Comparison of ENCODE assay signal across 17 mouse cellular contexts in the genomic region with DNA sequence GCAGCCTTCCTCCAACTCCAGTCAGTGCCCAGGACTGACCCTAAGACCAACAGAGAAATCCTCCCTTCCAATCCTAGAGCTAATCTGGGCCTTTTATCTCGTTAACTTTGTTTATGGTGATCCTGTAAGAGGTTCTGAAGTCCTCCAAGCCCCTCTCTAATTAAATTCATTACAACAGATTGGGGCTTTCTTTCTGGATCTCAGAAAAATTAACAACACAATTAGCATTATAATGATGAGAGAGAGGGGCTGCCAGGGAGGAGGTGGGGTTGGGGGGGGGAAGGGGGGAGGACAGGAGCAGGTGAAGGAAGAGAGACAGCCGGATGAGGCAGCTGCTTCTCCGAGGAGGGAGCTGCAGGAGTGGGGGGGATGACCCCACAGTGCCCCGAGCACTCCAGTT. TPM values are rescaled to one million over a fixed set of nuclear protein-coding genes. Genes with fewer than 3 reads are reported as not detected.
DNase-seq lines count a peak whose midpoint lies in the region; ATAC-seq lines count a peak whose summit lies in the region.
"Had no signal": no experiment of that assay in that cellular context is flagged by ENCODE, and none has a peak within 500 bp of the region (broad histone marks: within the 10 kb centered on the region; RNA-seq: fewer than 3 reads in every experiment).

No protein-coding gene starts in this region.

- 5% methylated on average over 4 of the region's 4 CpGs for WGBS in forebrain, embryonic 13.5 days
- WGBS in forebrain, embryonic 10.5 days = 13% methylated on average over 4 of the region's 4 CpGs
- WGBS in midbrain, embryonic 13.5 days = 4% methylated on average over 4 of the region's 4 CpGs
- WGBS in midbrain, embryonic 16.5 days = 6% methylated on average over 4 of the region's 4 CpGs
- WGBS in hindbrain, embryonic 13.5 days = 9% methylated on average over 4 of the region's 4 CpGs

- no peak overlapping the region for H3K9ac ChIP-seq in forebrain, embryonic 13.5 days
- H3K9ac ChIP-seq in midbrain, embryonic 13.5 days (replicated peaks) = 0 out of 2 replicates have a peak overlapping the region, but pooled peaks have one; percentile 3
- H3K9ac ChIP-seq in midbrain, embryonic 16.5 days (ENCODE audit: low read depth, low read length) = no peak overlapping the region
- H3K9ac ChIP-seq in hindbrain, embryonic 13.5 days = peak overlapping the region; percentile 49; the same call in 1 of the 2 replicates
- H3K9ac ChIP-seq: heart, embryonic 15.5 days; intestine, embryonic 15.5 days; kidney, embryonic 15.5 days had no signal

- ATAC-seq in forebrain, embryonic 13.5 days = no peak
- no peak for ATAC-seq in midbrain, embryonic 13.5 days
- no peak for ATAC-seq in midbrain, embryonic 16.5 days
- no peak for ATAC-seq in hindbrain, embryonic 13.5 days (ENCODE audit: low FRiP score)
- ATAC-seq: intestine, embryonic 15.5 days had no signal

- H3K36me3 ChIP-seq in forebrain, embryonic 13.5 days (ENCODE audit: poor library complexity, severe bottlenecking) = no peaks in the 10 kb centered on the region
- no peaks in the 10 kb centered on the region for H3K36me3 ChIP-seq in forebrain, embryonic 10.5 days (replicated peaks)
- no peaks in the 10 kb centered on the region for H3K36me3 ChIP-seq in midbrain, embryonic 13.5 days
- no peaks in the 10 kb centered on the region for H3K36me3 ChIP-seq in midbrain, embryonic 16.5 days (ENCODE audit: control insufficient read depth, insufficient read depth, low read length)
- H3K36me3 ChIP-seq in hindbrain, embryonic 13.5 days = no peaks in the 10 kb centered on the region
- H3K36me3 ChIP-seq: heart, embryonic 15.5 days; intestine, embryonic 15.5 days; kidney, embryonic 15.5 days had no signal

- no peak overlapping the region for H3K4me3 ChIP-seq in forebrain, embryonic 13.5 days
- H3K4me3 ChIP-seq in forebrain, embryonic 10.5 days = no peak overlapping the region
- no peak overlapping the region for H3K4me3 ChIP-seq in midbrain, embryonic 13.5 days (replicated peaks)
- H3K4me3 ChIP-seq in midbrain, embryonic 16.5 days (ENCODE audit: low read depth, low read length) = no peak overlapping the region
- H3K4me3 ChIP-seq in hindbrain, embryonic 13.5 days = no peak overlapping the region
- H3K4me3 ChIP-seq: heart, embryonic 15.5 days; intestine, embryonic 15.5 days; kidney, embryonic 15.5 days had no signal

- H3K4me2 ChIP-seq in forebrain, embryonic 13.5 days = peak overlapping the region; percentile 23
- peak overlapping the region; percentile 30 for H3K4me2 ChIP-seq in midbrain, embryonic 13.5 days (replicated peaks)
- H3K4me2 ChIP-seq in midbrain, embryonic 16.5 days (ENCODE audit: low read length) = no peak overlapping the region
- peak overlapping the region; percentile 20; the same call in 1 of the 2 replicates for H3K4me2 ChIP-seq in hindbrain, embryonic 13.5 days
- H3K4me2 ChIP-seq: heart, embryonic 15.5 days; intestine, embryonic 15.5 days; kidney, embryonic 15.5 days had no signal

- H3K4me1 ChIP-seq in forebrain, embryonic 13.5 days = peaks cover 84% of the 10 kb centered on the region
- peaks cover 62% of the 10 kb centered on the region for H3K4me1 ChIP-seq in forebrain, embryonic 10.5 days
- H3K4me1 ChIP-seq in midbrain, embryonic 13.5 days (replicated peaks) = peaks cover 91% of the 10 kb centered on the region
- peaks cover 68% of the 10 kb centered on the region for H3K4me1 ChIP-seq in midbrain, embryonic 16.5 days (ENCODE audit: control insufficient read depth, insufficient read depth, low read length)
- peaks cover 92% of the 10 kb centered on the region for H3K4me1 ChIP-seq in hindbrain, embryonic 13.5 days (replicated peaks)
- H3K4me1 ChIP-seq: heart, embryonic 15.5 days had no signal

- no peaks in the 10 kb centered on the region for H3K27me3 ChIP-seq in forebrain, embryonic 13.5 days
- peaks cover 51% of the 10 kb centered on the region for H3K27me3 ChIP-seq in forebrain, embryonic 10.5 days (ENCODE audit: poor library complexity, severe bottlenecking)
- H3K27me3 ChIP-seq in midbrain, embryonic 13.5 days = no peaks in the 10 kb centered on the region
- no peaks in the 10 kb centered on the region for H3K27me3 ChIP-seq in midbrain, embryonic 16.5 days (ENCODE audit: control insufficient read depth, insufficient read depth, low read depth, low read length)
- no peaks in the 10 kb centered on the region for H3K27me3 ChIP-seq in hindbrain, embryonic 13.5 days

- no peak for DNase-seq in forebrain, embryonic 10.5 days (ENCODE audit: extremely low spot score, low spot score)
- peak; percentile 36 for DNase-seq in MN1 (ENCODE audit: low spot score)
- DNase-seq in thymus, adult 18-20 months = no peak
- DNase-seq: adrenal gland, postnatal 14 days; cerebellum, adult 9-10 months; heart, postnatal 36 days; kidney, postnatal 36 days; layer of hippocampus, postnatal 36 days; thymus, postnatal 25 days had no signal

- no peaks in the 10 kb centered on the region for H3K9me3 ChIP-seq in forebrain, embryonic 13.5 days (replicated peaks)
- no peaks in the 10 kb centered on the region for H3K9me3 ChIP-seq in forebrain, embryonic 10.5 days
- H3K9me3 ChIP-seq in midbrain, embryonic 13.5 days = no peaks in the 10 kb centered on the region
- H3K9me3 ChIP-seq in midbrain, embryonic 16.5 days (replicated peaks; ENCODE audit: control insufficient read depth, low read length, poor library complexity, severe bottlenecking) = no peaks in the 10 kb centered on the region
- H3K9me3 ChIP-seq in hindbrain, embryonic 13.5 days = no peaks in the 10 kb centered on the region
- H3K9me3 ChIP-seq: heart, embryonic 15.5 days; intestine, embryonic 15.5 days; kidney, embryonic 15.5 days had no signal

- peak overlapping the region; percentile 77 for H3K27ac ChIP-seq in forebrain, embryonic 13.5 days
- H3K27ac ChIP-seq in forebrain, embryonic 10.5 days = no peak overlapping the region
- H3K27ac ChIP-seq in midbrain, embryonic 13.5 days = peak overlapping the region; percentile 53; the same call in 1 of the 2 replicates
- H3K27ac ChIP-seq in midbrain, embryonic 16.5 days (ENCODE audit: low read length) = no peak overlapping the region
- H3K27ac ChIP-seq in hindbrain, embryonic 13.5 days = peak overlapping the region; percentile 61
- H3K27ac ChIP-seq: heart, embryonic 15.5 days; intestine, embryonic 15.5 days; kidney, embryonic 15.5 days; macrophage had no signal

RNA-seq across cellular contexts. Expression of gene Nfasc, which starts 5.4 kb away (rescaled TPM):
- polyA plus RNA-seq in forebrain, embryonic 13.5 days (2015; fragmentation: Nextera tagmentation; extraction: Ambion mirVana) = 35.3 and 35.8 TPM in 2 replicates
- 7.0 and 9.6 TPM in 2 replicates for polyA plus RNA-seq in forebrain, embryonic 10.5 days (2016; fragmentation: Nextera tagmentation; extraction: Ambion mirVana)
- 39.2 and 50.3 TPM in 2 replicates for polyA plus RNA-seq in midbrain, embryonic 13.5 days (2015; fragmentation: Nextera tagmentation; extraction: Ambion mirVana)
- polyA plus RNA-seq in midbrain, embryonic 16.5 days (2015; fragmentation: Nextera tagmentation; extraction: Ambion mirVana) = 42.7 and 45.4 TPM in 2 replicates
- polyA plus RNA-seq in hindbrain, embryonic 13.5 days (2015; fragmentation: Nextera tagmentation; extraction: Ambion mirVana) = 44.3 and 45.3 TPM in 2 replicates
- polyA plus RNA-seq: macrophage had no signal

Comparison
In these comparisons a context has a peak if more than half of its experiments do, and no peak if none do; other contexts are left out.
1. H3K27ac ChIP-seq: peak in forebrain, embryonic 13.5 days (single experiment), midbrain, embryonic 13.5 days (single experiment) and hindbrain, embryonic 13.5 days (single experiment); none in forebrain, embryonic 10.5 days (single experiment) and midbrain, embryonic 16.5 days (single experiment).
2. H3K9ac ChIP-seq: peak in midbrain, embryonic 13.5 days (single experiment) and hindbrain, embryonic 13.5 days (single experiment); none in forebrain, embryonic 13.5 days (single experiment) and midbrain, embryonic 16.5 days (single experiment).